Mouse (Mus musculus) stomach, postnatal 0 days (tissue): Measurements from ENCODE around the gene Gm867.

Experiments
- CTCF ChIP-seq: IDR thresholded peaks from 2 replicates; pipeline ENCODE4 v1.5.1; 2016; ENCODE audit warnings: antibody characterized with exemption, low read depth, mild to moderate bottlenecking, moderate library complexity
- EP300 ChIP-seq: optimal IDR thresholded peaks from 2 replicates; pipeline ENCODE3; 2016; ENCODE audit warnings: antibody characterized with exemption

DNA sequence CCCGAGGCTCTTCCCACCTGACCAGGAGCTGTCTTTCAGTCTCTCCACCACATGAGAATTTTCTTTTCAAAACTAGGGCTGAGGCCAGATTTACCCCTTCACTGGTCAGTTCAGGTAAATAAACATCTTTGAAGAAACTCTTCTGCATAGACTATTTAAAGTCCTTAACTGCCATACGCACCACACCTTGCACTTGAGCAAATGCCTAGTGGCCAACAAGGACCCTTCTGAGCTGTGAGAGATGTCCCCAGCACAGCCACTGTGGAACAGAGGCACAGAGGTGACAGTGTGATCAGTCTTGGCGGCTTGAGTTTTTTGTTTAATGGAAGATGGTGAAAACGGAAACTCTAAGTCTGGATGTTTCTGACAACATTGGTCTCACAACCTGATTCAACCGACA, 21.4 kb downstream of the Gm867 start:
- no peak for TF ChIP-seq CTCF
- TF ChIP-seq EP300, result no peak
